Mouse (Mus musculus) cerebellum, adult 9-10 months (tissue): Measurements from ENCODE around the gene Tmem106c.

ENCODE experiments used
- DNase-seq: peaks from one replicate; pipeline ENCODE4 v3.0.0; 2022

Gene Tmem106c

DNA sequence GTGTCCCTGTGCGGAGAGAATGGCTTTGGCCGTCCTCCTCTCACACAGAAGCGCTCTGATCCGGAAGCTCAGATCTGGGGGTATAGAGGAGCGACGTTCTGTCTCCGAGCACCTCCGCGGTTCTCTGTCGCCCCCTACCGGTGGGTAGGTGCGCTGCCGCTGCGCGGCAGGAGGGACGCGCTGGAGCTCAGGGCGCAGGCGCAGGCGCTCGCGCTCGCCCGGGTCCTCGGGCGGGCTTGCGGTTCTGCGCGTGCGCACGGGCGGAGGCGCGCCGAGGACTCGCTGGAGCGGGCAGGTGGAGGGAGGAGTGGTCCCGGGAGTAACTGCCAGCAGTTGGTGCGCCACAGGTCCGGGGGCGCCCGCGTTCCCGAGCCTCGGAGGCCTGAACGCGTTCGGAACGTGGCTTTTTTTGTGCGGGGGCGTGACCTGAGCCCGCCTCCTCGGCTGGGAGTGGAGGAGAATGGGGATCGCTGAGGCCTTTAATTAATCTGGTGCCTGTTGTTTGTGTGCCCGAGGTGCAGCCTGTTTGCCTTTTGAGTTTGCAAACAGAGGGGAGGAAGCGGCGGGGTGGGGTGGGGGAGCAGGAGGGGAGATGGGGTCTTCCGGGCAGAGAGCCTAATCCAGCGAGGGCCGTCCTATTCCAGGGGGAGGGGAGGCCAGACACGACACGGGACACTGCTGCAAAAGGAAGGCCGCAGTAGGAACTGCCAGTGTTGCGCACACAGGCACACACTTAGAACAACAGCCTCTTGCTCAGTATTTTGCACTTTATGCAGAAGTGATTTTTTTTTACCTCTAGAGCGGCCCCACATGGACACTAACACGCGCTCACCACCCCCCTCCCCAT is at the start of gene Tmem106c:
Tmem106c (plus strand) TSS at position 212 of the 847 bp plus-strand sequence.
- peak; percentile 91 for DNase-seq

DNA sequence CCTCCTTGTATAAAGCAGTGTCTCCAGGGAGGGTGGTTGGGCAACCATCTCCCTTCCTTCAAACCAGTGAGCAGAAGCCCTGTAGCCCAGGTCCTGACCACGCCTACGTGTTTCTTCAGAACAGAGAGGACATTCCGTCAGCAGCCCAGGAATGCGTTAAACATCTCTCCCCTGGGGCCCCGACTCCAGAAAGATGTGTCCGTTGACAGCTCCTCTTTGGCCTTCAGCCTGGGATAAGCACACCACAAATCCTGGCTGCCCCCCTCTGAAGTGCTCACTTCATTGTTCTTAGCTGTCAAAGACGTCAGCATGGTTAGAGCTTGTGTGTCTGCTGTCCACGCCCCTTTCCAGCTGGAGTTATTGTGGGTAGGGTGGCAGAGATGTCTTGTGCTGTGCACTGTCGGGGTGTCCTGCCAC is 49.7 kb upstream of the Tmem106c start:
- no peak for DNase-seq

DNA sequence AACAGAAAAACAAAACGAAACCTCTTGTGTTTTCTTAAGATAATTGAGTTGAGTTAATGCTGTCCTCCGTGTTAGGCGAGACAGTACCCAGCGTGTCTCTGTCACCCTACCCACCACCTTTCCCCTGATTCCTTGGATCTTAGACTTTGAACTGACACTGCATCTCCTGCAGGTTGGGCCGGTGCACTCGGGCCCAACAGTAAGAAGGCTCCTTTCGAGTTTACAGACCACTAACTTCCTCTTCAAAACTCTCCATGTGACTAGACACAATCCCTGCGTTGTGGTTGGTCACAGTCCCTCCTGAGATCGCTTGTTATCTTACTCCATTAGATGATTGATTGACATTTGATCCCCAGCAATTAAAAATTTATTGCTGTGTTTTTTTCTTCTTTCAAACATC is 46.0 kb upstream of the Tmem106c start:
- DNase-seq: no peak

DNA sequence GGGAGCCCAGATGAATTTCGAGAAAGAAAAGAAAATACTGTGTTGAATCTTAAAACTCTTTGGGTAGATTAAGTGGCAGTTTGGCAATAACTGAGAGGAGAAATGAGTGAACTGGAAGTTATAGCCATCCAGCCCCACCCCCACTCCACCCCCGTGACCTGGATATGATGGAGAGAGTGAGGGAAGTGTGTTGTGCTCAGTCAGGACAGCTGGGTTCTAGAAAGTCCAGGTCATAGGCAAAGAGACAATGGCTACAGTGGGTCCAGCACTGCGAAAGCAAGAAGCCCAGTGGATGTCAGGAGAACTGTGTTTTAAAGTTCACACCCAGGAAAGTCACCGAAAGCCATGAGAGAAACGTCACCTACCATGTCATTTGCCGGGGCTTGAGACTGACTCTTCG is 44.8 kb upstream of the Tmem106c start:
- no peak for DNase-seq

DNA sequence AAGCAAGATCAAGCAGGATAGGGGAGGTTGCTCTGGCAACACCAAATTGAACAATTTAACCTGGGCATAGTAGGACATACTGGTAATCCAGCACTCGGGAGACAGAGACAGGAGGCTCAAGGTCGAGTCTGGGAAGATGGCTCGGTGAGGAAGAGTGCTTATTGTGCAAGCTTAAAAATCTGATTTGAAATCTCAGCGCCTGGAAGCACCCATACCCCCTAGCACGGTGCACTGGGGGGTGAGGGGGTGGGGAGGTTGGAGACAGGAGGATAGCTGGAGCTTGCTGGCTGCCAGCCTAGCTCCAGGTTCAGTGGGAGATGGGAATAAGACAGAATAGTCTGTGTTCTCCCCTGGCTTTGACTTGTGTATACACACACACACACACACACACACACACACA is 43.7 kb upstream of the Tmem106c start:
- no peak for DNase-seq

DNA sequence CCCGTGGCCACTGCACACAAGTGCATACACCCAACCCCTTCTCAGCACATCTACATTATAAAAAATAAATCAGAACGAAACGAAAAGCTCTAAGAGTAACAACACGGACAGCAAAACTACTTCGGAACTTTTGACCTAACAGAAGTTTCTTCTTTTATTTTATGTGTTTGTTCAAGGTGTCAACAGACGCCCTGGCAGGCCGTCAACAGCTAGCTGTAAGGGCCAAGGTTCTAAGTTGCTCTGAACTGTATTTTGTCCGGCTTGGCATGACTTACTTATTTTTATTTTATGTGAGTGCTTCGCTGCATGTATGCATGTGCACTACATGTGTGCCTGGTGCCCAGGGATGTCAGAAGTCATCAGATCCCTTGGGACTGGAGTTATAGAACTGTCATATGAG is 42.2 kb upstream of the Tmem106c start:
- DNase-seq: no peak

DNA sequence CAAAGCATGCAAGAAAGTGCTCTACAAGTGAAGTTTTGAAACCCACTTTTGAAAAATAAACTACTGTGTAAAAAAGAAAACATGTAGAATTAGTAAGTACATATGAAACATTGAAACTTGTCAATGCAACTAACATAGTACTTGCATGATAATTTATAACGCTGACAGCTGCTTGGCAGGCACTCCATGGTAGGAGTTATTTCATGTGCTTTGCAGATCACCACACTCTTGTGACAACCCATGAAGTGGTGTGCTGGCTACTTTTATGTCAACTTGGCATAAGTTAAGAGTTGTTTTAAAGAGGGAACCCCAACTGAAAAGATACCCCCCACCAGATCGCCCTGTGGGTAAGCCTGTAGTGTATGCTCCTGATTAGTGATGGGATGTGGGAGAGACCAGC is 41.6 kb upstream of the Tmem106c start:
- no peak for DNase-seq

DNA sequence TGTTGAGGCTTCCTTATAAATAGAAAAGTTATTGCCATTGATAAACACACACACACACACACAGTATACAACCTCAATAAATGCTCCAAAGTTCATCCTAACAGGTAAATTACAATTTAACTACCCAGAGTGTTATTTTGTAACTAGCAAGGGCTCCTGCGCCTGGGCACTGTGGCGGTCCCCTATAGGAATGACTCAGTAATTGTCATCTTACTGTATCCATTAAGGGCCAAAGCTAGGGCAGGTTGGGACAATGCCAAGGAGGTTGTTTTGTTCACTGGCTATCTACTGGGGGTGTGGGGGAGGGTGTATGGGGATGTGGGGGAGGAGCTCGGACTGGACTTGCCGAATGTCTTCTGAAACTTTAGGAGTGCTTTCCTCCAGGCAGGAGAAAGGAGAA is 37.0 kb upstream of the Tmem106c start:
- DNase-seq: no peak

DNA sequence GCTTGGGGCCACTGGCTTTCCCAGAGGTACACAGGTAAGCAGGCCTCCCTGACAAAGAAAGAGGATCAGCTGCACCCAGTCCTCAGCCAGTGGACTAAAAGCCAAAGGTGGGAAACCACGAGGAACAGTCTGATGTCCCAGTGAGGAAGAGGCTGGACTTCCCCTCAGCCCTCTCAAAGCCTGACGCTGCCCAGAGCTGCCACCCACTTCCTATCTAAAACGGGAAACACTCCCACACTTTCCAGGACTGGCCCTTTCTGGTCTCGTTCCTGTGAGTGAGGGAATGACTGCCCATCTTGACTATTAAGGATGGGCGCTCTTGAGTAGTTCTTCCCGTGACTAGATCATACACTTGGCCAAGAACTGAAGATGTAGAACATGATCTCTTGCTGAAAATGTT is 36.2 kb upstream of the Tmem106c start:
- DNase-seq: no peak

DNA sequence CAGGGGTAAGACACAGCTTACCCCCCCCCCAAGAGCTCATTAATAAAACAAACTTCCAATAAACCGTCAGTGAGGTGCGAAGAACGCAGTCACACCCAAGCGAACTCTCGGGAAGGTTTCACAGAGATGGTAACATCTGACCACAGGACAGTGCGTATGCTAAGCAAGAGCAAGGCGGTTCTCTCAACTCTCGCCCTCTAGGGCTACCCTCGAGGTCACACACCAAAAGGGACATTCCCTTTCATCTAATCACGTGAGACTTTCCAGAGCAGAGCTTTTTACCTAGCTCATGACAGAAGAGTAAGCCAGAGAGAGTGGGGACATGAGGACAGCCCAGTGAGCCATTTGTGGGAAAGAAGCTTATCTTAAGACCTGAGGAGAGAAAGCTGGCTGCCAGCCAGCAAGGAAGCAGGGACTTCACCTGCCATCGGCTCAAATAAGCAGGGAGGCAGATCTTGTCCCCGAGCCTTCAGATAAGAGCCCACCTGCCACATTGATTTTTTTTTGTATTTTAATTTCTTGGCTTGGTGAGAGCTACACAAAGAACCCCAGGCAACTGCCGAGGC is 34.7 kb upstream of the Tmem106c start:
- DNase-seq: no peak

DNA sequence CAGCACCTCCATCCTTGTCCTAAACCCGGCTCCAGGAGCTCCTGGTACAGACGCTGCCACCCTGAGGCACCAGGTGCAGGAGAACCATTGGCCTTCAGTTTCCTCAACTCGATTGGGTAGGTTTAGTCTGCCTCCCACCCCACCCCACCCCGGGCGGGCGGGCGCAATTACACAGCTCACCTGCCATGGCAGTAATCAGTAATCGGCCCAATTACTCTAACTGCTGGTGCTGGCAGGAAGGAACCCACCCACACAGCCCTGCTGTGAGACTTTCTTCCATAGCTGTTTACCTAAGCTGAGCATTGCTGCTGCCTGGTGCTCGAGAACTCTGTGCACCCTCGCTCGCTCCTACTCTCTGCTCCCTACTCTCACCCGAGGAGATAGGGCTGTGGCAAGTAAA is 31.6 kb upstream of the Tmem106c start:
- DNase-seq: no peak

DNA sequence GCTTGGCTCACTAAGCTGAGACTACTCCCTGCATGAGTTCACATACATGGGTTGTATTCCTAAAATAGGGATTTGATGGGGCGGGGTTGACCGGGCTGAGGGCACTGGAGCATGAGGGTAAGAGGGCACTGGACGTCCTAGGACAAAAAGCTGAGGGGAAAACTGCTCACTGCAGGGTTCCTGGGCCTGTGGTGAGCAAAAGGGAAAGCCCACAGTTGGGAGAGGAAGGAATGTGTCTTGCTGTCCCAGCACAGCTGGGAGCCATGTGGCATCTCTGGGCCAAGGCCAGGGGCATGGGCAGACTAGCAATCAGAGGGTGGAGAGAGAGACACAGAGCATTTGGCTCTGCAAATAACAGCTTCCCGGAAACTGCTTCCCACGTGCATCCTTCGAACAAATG is 25.4 kb upstream of the Tmem106c start:
- no peak for DNase-seq

DNA sequence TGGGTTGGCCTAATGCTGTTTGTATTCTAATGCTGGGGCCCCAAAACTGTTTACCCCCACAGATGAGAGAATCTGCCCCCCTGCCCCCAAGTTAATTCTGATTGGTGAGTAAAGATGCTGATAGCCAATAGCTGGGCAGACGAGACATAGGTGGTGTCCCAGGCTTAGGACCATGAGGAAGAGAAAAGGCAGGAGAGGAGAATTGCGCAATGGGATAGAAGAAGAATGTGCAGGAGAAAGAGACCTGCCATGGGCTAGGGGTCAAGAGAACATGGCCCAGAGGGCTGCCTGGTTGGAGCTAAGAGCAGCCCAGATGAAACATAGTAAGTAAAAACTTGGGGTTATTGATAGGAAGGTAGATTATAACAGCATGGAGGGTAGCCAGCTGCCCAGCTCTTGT is 23.9 kb upstream of the Tmem106c start:
- DNase-seq: no peak

DNA sequence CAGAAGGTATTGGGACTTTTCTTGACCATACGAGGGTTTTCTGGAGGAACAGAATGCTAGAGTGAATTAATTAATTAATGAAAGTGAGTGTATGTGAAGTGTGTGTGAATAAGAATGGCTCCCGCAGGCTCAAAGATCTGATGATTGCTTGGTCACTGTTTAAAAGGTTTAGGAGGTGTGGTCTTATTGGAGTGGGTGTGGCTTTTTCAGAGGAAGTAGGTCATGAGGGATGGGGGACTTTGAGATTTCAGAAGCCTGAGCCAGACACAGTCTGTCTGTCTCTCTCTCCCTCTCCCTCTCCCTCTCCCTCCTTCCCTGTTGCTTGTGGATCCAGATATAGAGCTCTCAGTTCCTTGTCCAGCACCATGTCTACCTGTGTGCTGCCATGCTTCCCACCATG is 22.7 kb upstream of the Tmem106c start:
- DNase-seq: no peak

DNA sequence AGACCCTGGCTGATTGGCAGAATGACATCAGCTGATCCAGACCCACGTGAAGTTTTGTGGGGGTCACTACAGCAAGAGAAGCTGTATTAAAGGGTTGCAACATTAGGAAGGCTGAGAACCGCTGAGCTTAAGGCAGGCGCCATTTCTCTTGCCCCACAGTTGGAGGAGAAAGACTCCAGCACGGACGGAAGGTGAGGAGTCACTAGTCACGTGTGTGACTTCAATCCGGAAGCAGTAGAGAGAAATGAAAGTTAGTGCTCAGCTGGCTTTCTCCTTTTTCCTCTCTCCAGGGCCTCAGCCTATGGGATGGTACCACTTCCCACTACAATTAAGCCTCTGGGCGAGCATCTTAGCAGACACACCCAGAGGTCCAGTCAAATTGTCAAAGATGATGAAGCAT is 21.5 kb upstream of the Tmem106c start:
- DNase-seq: no peak

DNA sequence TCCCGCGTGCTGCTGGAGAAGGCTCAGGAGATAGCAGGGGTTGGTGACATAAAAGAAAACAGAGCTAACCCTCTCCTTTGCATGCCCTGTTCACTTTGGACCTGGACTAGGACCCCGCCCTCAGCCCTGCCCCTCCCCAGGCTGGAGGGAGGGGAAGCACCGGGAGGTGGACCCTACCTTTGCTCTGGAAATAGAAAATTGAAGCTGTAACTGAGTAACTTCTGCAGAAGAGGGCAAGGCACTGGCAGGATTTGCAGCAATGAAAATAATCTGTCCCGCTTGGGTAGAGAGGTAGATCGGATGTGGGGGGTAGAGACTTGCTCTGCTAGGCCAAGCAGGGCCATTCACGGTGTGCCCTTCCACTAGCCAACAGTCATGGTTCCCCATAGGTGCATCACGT is 20.6 kb upstream of the Tmem106c start:
- no peak for DNase-seq

DNA sequence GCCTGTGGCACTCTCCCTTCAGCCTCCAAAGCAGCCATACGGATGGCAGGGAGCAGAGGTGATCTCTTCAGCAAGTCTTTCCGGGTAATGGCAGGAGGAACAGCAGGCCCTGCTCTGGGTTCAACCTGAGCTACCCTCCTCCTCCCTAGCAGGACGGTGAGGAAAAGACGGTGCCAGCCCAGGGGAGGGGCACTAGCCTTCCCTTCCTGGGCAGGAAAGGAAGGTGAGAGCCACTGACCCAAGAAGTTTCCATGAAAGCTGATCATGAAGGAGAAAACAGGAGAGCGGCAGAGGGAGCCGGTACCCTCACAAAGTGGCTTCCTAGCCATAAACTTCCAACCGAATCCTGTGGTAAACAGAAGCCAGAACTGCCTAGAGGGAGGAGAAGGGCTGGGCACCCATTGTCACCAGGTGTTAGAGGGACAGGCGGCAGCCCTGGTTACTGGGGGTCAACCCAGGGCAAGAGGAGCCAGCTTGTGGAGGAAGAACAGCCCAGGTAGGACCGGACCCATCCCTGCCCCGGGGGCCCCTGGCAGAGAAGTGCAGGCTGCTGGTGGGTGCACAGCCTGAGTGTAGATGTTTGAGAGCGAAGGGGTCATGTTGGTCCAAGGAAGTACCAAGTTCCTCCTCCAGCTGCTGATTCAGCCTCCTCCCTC is 19.0 kb upstream of the Tmem106c start:
- DNase-seq: no peak

DNA sequence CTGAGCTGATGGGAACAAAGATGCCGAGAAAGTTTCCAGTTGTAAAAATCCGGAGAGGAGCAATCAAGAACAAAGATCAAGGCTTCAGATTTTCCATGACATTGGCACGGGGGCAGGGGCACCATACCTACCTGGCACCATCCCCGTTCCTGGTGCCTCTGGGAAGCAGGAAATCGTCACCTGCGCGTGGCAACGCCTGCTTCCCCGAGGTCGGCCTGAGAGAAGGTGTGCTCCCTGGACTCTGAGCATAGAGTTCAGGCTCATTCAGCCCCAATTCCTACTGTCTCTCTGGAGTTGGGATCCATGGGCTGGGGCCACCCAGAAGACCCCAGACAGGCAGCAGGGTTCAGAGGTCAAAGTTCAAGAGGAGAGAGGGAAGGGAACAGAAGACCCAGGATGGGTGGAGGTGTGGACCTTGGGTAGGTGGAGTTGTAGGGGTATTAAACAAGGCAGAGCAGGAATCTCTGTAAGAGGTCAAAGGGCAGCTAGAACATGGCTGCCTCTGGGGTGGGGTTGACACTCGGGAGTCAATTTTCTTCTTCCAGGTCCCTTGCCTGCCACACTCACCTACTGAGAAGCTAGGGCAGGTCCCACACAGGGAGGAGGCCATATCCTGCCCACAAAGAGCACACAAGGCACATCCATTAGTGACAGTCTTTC is 18.2 kb upstream of the Tmem106c start:
- DNase-seq: no peak

DNA sequence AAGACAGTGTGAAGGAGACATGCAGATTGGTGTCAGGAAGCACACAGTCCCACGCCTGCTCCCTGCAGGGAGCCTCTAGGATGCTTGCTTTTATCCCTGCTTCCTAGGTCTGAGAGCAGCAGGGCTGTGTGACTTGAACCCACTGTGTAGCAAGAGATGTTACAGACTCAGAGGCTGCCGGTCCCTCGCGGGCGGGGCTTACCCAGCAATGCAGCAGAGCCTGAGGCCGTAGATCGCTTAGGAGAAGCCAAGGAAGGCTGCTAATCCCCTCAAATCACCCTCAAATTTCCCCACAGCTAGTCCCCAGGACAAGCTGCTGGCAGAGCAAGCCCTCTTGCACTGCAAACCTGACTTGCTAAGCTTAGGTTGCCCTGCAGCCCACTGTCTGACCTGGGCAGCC is 15.3 kb upstream of the Tmem106c start:
- no peak for DNase-seq

DNA sequence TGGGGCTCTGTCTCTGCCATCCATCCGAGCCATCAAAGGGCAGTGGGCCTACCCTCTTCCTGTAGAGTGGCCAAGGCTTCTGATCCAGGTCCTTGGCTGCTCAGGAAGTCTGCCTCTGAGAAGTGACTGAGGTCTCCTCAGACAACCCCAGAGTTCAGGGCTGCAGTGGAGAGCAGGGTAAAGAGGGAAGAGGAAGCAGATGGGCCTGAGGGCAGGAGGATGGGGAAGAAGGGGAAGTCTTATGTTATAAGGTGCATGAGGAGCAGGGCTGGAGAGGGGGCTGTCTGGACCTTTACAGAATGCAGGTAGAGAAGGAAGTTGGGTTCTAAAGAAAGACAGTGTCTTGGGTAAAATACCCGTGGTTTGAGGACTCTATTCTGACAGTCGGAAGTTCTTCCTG is 14.3 kb upstream of the Tmem106c start:
- DNase-seq: no peak

DNA sequence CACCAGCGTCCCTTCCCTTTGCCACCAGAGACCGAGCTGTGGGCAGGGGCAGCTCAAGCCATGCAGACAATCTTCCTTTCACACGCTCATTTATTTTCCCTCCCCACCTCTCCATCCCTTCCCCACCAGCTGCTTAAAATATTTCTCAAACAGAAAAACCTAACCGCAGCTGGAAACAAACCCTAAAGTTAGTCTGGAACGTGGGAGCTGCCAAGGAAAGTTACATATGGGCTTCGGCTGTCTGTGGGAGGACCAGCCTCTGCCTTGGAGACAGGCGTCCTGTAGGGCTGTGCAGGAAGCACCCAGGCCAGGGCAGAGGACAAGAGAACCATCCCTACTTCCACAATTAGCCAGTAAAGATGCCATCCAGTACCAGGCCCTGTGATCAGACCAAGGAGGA is 13.8 kb upstream of the Tmem106c start:
- no peak for DNase-seq

DNA sequence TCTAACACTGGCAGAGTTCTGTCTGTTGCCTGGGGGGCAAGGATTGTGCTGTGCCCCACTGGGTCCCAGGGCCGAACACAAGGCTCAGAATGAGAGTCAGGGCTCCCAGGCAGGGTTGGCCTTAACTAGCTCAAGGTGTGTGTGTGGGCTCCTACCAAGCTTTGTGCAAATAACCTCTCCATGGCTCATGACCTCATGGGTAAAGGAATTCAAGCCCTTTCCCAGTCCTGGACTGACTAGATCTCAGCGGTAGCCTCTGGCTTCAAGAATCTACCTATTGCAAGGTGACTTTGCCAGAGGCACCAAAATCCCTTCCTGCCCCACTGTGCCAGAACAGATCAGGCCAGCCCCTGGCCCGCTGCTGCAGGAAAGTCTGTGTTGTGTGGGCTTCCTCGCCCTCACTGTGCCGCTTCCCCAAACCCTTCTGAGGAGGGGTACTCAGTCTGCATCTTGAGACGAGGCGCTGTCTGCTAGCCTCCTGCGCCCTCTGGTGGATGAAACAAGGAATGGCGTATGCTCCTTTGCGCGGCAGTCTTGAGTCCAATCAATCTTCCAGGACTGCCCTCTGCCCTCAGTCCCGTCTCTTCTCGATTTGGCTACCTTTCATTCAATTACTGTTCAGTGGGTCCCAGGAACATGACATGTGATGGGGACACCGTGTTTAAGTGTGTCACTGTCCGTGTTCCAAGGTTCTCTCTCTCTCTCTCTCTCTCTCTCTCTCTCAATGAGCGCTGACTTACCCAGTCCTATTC is 11.7 kb upstream of the Tmem106c start:
- peak; percentile 55 for DNase-seq

DNA sequence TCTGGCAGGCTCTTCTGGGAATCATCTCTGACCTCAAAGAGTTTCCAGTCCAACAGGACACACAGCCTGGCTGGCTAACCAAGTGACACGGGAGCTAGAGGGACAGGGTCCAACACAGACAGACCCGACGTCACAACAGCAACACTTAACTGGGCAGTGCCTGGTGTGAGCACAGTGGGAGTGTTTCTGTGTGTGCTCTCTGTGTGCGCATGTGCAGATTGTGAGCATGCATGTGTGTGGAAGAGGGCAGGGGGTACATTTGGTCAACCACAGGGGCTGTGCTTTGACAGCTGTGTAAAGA is 11.2 kb upstream of the Tmem106c start:
- DNase-seq: no peak
